Mouse (Mus musculus) left cerebral cortex, adult 18-20 months (tissue): ENCODE data around the gene Slc39a1. TPM values are rescaled to one million over a fixed set of nuclear protein-coding genes. Genes with fewer than 3 reads are reported as not detected.
"Not testable (repeated sequence)": the region's sequence is repeated elsewhere in the genome, so short reads cannot be mapped to it uniquely, and the experiment has no call there.

Source experiments
- DNase-seq, 2 experiments: peaks; one replicate each; pipeline ENCODE4 v3.0.0; 2021 to 2022; ENCODE audit warnings: low spot score in 2 of 2, mixed read lengths in 1 of 2
- total RNA-seq, 2 experiments: library from RNA; stranded (reverse); gene quantifications; 2 replicates each; pipeline ENCODE4 v1.2.3; 2021

Slc39a1 gene
- total RNA-seq, 2 experiments from 2014 or later: 43.0 to 43.4 TPM

- DNase-seq: peak; percentile 94 to 97
These were observed 16.3 kb upstream of the Slc39a1 start, which contains the start of gene Jtb for GRCm38 (mm10) chr3:90231507-90232333. TSS of gene Jtb (plus strand) at chr3:90231597.

- no peak for DNase-seq
These were observed 6.7 kb upstream of the Slc39a1 start for GRCm38 (mm10) chr3:90241251-90241650.

- no peak for DNase-seq
These were observed 6.2 kb upstream of the Slc39a1 start for GRCm38 (mm10) chr3:90241669-90242358.

GRCm38 (mm10) chr3:90242984-90243775 is 4.8 kb upstream of the Slc39a1 start, which contains the start of gene Creb3l4:
TSS of gene Creb3l4 (minus strand) at chr3:90243512.
- peak in 1 of 2 experiments; percentile 12 for DNase-seq

GRCm38 (mm10) chr3:90245406-90245805 is 2.6 kb upstream of the Slc39a1 start:
- DNase-seq: no peak

GRCm38 (mm10) chr3:90247630-90247959 is 377 bp upstream of the Slc39a1 start:
- DNase-seq: no peak

- no peak for DNase-seq
These were observed 751 bp downstream of the Slc39a1 start for GRCm38 (mm10) chr3:90248746-90249100.

- no peak for DNase-seq
These were observed 2.8 kb downstream of the Slc39a1 start for GRCm38 (mm10) chr3:90250791-90251190.

- DNase-seq: not testable (repeated sequence)
These were observed 3.8 kb downstream of the Slc39a1 start for GRCm38 (mm10) chr3:90251731-90252226.

GRCm38 (mm10) chr3:90252659-90253058 is 4.7 kb downstream of the Slc39a1 start:
- DNase-seq: not testable (repeated sequence)

- DNase-seq: not testable (repeated sequence)
These were observed 5.2 kb downstream of the Slc39a1 start for GRCm38 (mm10) chr3:90253174-90253573.

GRCm38 (mm10) chr3:90253653-90254418 is 5.9 kb downstream of the Slc39a1 start, which contains the start of gene Crtc2:
TSS of gene Crtc2 (plus strand) at chr3:90254163.
- DNase-seq: peak; percentile 96 to 98

GRCm38 (mm10) chr3:90254419-90255193 is 6.6 kb downstream of the Slc39a1 start:
- DNase-seq: no peak

GRCm38 (mm10) chr3:90255194-90255565 is 7.2 kb downstream of the Slc39a1 start:
- DNase-seq: no peak

GRCm38 (mm10) chr3:90255784-90256353 is 7.9 kb downstream of the Slc39a1 start:
- DNase-seq: no peak

GRCm38 (mm10) chr3:90256731-90257530 is 9.0 kb downstream of the Slc39a1 start:
- DNase-seq: no peak

GRCm38 (mm10) chr3:90258521-90258920 is 10.5 kb downstream of the Slc39a1 start:
- DNase-seq: no peak

GRCm38 (mm10) chr3:90263121-90263771 is 15.3 kb downstream of the Slc39a1 start:
- no peak for DNase-seq
